Mouse (Mus musculus): ENCODE results near the gene Dock7.

GRCm38 (mm10) chr4:99032921-99033320 is 87.8 kb downstream of the Dock7 start:
- TF ChIP-seq CTCF (IDR thresholded peaks at IDR 0.05; ENCODE audit: insufficient read depth, low read length) (no peak), POLR2A (IDR thresholded peaks at IDR 0.05; ENCODE audit: borderline replicate concordance, extremely low read depth, low read depth, low read length) (no peak)
